Mouse (Mus musculus) Patski (cell line): ENCODE data around the gene Per2. TPM values are rescaled to one million over a fixed set of nuclear protein-coding genes. Genes with fewer than 3 reads are reported as not detected.

Source experiments
- ATAC-seq: fragments of 100-300 bp; one replicate; pipeline ENCODE4 v1.8.0; 2021
- CTCF ChIA-PET: fragments of 350-600 bp; sonication (Branson Sonifier 250); formaldehyde crosslinking; loops from one replicate; lab custom pipeline; 2022; ENCODE audit warnings: inconsistent platforms; lab: Charles Lee
- POLR2A ChIA-PET: fragments of 350-600 bp; sonication (Branson Sonifier 250); formaldehyde crosslinking; loops from one replicate; lab custom pipeline; 2022; ENCODE audit warnings: antibody characterized with exemption, inconsistent platforms; lab: Charles Lee
- DNase-seq: peaks from one replicate; pipeline ENCODE4 v3.0.0-alpha.2; 2011; ENCODE audit warnings: low read depth, low spot score
- H3K27me3 ChIP-seq: fragments of 371-371 bp; one replicate; pipeline ENCODE4 v1.5.1; 2021
- CTCF ChIP-seq: fragments of 100-300 bp; IDR thresholded peaks from one replicate; pipeline ENCODE4 v1.5.1; 2021
- in situ Hi-C: fragments of 300-500 bp; cut with MboI; formaldehyde crosslinking; loops from 3 replicates; pipeline ENCODE4 v1.11.1; 2018; ENCODE audit warnings: low pct_unique_long_range_greater_than_20kb, mixed read lengths
- polyA plus RNA-seq: library from polyadenylated mRNA; unstranded; gene quantifications from one replicate; pipeline ENCODE4 v1.2.3, GENCODE M21; 2021

Gene Per2
- polyA plus RNA-seq, 1 experiment from 2014 or later: 9.7 TPM

GRCm38 (mm10) chr1:91419862-91420600 is 39.1 kb downstream of the Per2 start:
- DNase-seq: no peak
- no peaks in the 10 kb centered on the region for H3K27me3 ChIP-seq
- CTCF ChIA-PET: interaction anchor here (1.5 kb wide), 1 partner anchor 63 kb away, joined by 6 read pairs; no protein-coding TSS in a partner anchor
- in situ Hi-C loops: no loop called here
- no peak for TF ChIP-seq CTCF
- POLR2A ChIA-PET: no interaction called here
- no peak for ATAC-seq

GRCm38 (mm10) chr1:91417991-91418390 is 41.1 kb downstream of the Per2 start:
- ChIA-PET POLR2A (no interaction called here), CTCF (interaction anchor here (0.7 kb wide), 1 partner anchor 12 kb away, joined by 3 read pairs; no protein-coding TSS in a partner anchor)
- in situ Hi-C loops: no loop called here
- no peak for TF ChIP-seq CTCF
- ATAC-seq (no peak), DNase-seq (no peak)
- H3K27me3 ChIP-seq: no peaks in the 10 kb centered on the region

GRCm38 (mm10) chr1:91415311-91415710 is 43.8 kb downstream of the Per2 start:
- ATAC-seq: no peak
- TF ChIP-seq CTCF: no peak
- no peak for DNase-seq
- POLR2A ChIA-PET: no interaction called here
- in situ Hi-C loops: no loop called here
- H3K27me3 ChIP-seq: no peaks in the 10 kb centered on the region
- CTCF ChIA-PET: interaction anchor here (0.8 to 3.4 kb wide), 2 partner anchors 9 to 68 kb away, joined by 3 to 14 read pairs; no protein-coding TSS in a partner anchor

- no peaks in the 10 kb centered on the region for H3K27me3 ChIP-seq
- in situ Hi-C loops: no loop called here
- DNase-seq: no peak
- no peak for ATAC-seq
- ChIA-PET CTCF (interaction anchor here (0.8 to 3.4 kb wide), 2 partner anchors 8 to 69 kb away, joined by 3 to 14 read pairs; no protein-coding TSS in a partner anchor), POLR2A (no interaction called here)
- no peak for TF ChIP-seq CTCF
Measured at GRCm38 (mm10) chr1:91414903-91415302, 44.2 kb downstream of the Per2 start.

GRCm38 (mm10) chr1:91413898-91414594 is 45.1 kb downstream of the Per2 start, which contains the start of gene Hes6:
Gene Hes6, minus strand, starts transcription at chr1:91414038.
- POLR2A ChIA-PET: interaction anchor here (0.6 to 1.0 kb wide), 4 partner anchors 16 to 59 kb away, joined by 3 to 8 read pairs (median 3); no protein-coding TSS in a partner anchor
- CTCF ChIA-PET: interaction anchor here (0.9 to 3.4 kb wide), 3 partner anchors 13 to 70 kb away, joined by 3 to 14 read pairs (median 3); no protein-coding TSS in a partner anchor
- in situ Hi-C loops: no loop called here
- no peak for TF ChIP-seq CTCF
- ATAC-seq (no peak), DNase-seq (no peak)
- H3K27me3 ChIP-seq: no peaks in the 10 kb centered on the region

- ChIA-PET CTCF (interaction anchor here (0.9 to 1.4 kb wide), 2 partner anchors 14 to 70 kb away, joined by 3 read pairs; no protein-coding TSS in a partner anchor), POLR2A (interaction anchor here (0.6 to 1.0 kb wide), 4 partner anchors 16 to 59 kb away, joined by 3 to 8 read pairs (median 3); no protein-coding TSS in a partner anchor)
- no peaks in the 10 kb centered on the region for H3K27me3 ChIP-seq
- TF ChIP-seq CTCF: no peak
- no peak for ATAC-seq
- DNase-seq: no peak
- in situ Hi-C loops: no loop called here
Measured at GRCm38 (mm10) chr1:91413536-91413897, 45.6 kb downstream of the Per2 start.

GRCm38 (mm10) chr1:91413030-91413506 is 46.1 kb downstream of the Per2 start:
- in situ Hi-C loops: no loop called here
- ChIA-PET POLR2A (interaction anchor here (0.6 to 1.5 kb wide), 4 partner anchors 15 to 163 kb away, joined by 3 to 8 read pairs (median 4); partner anchors contain the start of gene Ube2f), CTCF (interaction anchor here (0.9 to 1.4 kb wide), 2 partner anchors 14 to 71 kb away, joined by 3 read pairs; no protein-coding TSS in a partner anchor)
- ATAC-seq: peak; percentile 98
- H3K27me3 ChIP-seq: no peaks in the 10 kb centered on the region
- TF ChIP-seq CTCF: no peak
- DNase-seq: no peak

- H3K27me3 ChIP-seq: no peaks in the 10 kb centered on the region
- in situ Hi-C loops: no loop called here
- peak; percentile 17 for ATAC-seq
- DNase-seq: no peak
- no peak for TF ChIP-seq CTCF
- CTCF ChIA-PET: interaction anchor here (1.4 kb wide), 1 partner anchor 15 kb away, joined by 3 read pairs; no protein-coding TSS in a partner anchor
- POLR2A ChIA-PET: interaction anchor here (0.7 to 1.5 kb wide), 3 partner anchors 70 to 162 kb away, joined by 3 to 5 read pairs (median 3); partner anchors contain the start of gene Ube2f
Measured at GRCm38 (mm10) chr1:91412286-91413029, 46.7 kb downstream of the Per2 start.

- no peaks in the 10 kb centered on the region for H3K27me3 ChIP-seq
- ATAC-seq: no peak
- ChIA-PET CTCF (interaction anchor here (1.0 kb wide), 1 partner anchor 9 kb away, joined by 3 read pairs; no protein-coding TSS in a partner anchor), POLR2A (interaction anchor here (0.7 to 1.5 kb wide), 3 partner anchors 71 to 161 kb away, joined by 3 to 5 read pairs (median 3); partner anchors contain the start of gene Ube2f)
- no peak for TF ChIP-seq CTCF
- in situ Hi-C loops: no loop called here
- no peak for DNase-seq
Measured at GRCm38 (mm10) chr1:91411631-91412285, 47.4 kb downstream of the Per2 start.
